In genomic region chr10:77819203-77819602, GRCm38 (mm10) we compare ENCODE assay signal across 32 mouse cellular contexts. TPM values are rescaled to one million over a fixed set of nuclear protein-coding genes. Genes with fewer than 3 reads are reported as not detected.
"Had no signal": no experiment of that assay in that cellular context is flagged by ENCODE, and none has a peak within 500 bp of the region (broad histone marks: within the 10 kb centered on the region; RNA-seq: fewer than 3 reads in every experiment).

No protein-coding gene starts in this region.

- H3K27ac ChIP-seq: layer of hippocampus, adult 2 months; left cerebral cortex, adult 2 months; liver, embryonic 13.5 days; neural tube, embryonic 12.5 days had no signal

- DNase-seq: kidney, adult 18-20 months; kidney, adult 9 months; kidney, postnatal 25 days; layer of hippocampus, postnatal 36 days; liver, embryonic 13.5 days; lung, adult 2 months; lung, postnatal 14 days; lung, postnatal 4 days; thymus, postnatal 25 days had no signal

- H3K36me3 ChIP-seq: liver, embryonic 13.5 days; neural tube, embryonic 12.5 days had no signal

- H3K27me3 ChIP-seq: liver, embryonic 13.5 days; neural tube, embryonic 12.5 days had no signal

- H3K9ac ChIP-seq: liver, embryonic 13.5 days; neural tube, embryonic 12.5 days had no signal

- H3K9me3 ChIP-seq: liver, embryonic 13.5 days; neural tube, embryonic 12.5 days had no signal

- H3K4me1 ChIP-seq: liver, embryonic 13.5 days; neural tube, embryonic 12.5 days had no signal

- ATAC-seq: inflammation-experienced regulatory T-cells, adult 6 months; intestine, embryonic 16.5 days had no signal

- H3K4me2 ChIP-seq: liver, embryonic 13.5 days; neural tube, embryonic 12.5 days had no signal

- H3K4me3 ChIP-seq: layer of hippocampus, adult 2 months; left cerebral cortex, adult 2 months; liver, embryonic 13.5 days; neural tube, embryonic 12.5 days had no signal

RNA-seq across cellular contexts. Expression of gene Gm2696, which starts 4.7 kb away (rescaled TPM):
- total RNA-seq: layer of hippocampus, adult 2 months; layer of hippocampus, postnatal 10 days; layer of hippocampus, postnatal 36 days; left cerebral cortex, adult 2 months; left cerebral cortex, postnatal 10 days; left cerebral cortex, postnatal 36 days; liver, adult 2 months; megakaryocyte progenitor cell, adult 5-6 weeks; megakaryocyte-erythroid progenitor cell, adult 5-6 weeks; neutrophil, adult 5-6 weeks had no signal
- polyA plus RNA-seq: inflammation-experienced regulatory T-cells, adult 6 months; intestine, embryonic 16.5 days; kidney, embryonic 16.5 days; large intestine, adult 2 months; limb, embryonic 11.5 days; liver, adult 2 months; liver, embryonic 13.5 days; liver, embryonic 16.5 days; lung, adult 2 months; lung, embryonic 16.5 days; neural tube, embryonic 12.5 days; small intestine, adult 2 months; spleen, adult 2 months; stomach, embryonic 16.5 days; testis, adult 2 months; thymus, postnatal 0 days had no signal

RNA-seq across cellular contexts. Expression of gene Gm9507, which starts 7.6 kb away (rescaled TPM):
- total RNA-seq: layer of hippocampus, adult 2 months; layer of hippocampus, postnatal 10 days; layer of hippocampus, postnatal 36 days; left cerebral cortex, adult 2 months; left cerebral cortex, postnatal 10 days; left cerebral cortex, postnatal 36 days; liver, adult 2 months; megakaryocyte progenitor cell, adult 5-6 weeks; megakaryocyte-erythroid progenitor cell, adult 5-6 weeks; neutrophil, adult 5-6 weeks had no signal
- polyA plus RNA-seq: inflammation-experienced regulatory T-cells, adult 6 months; intestine, embryonic 16.5 days; kidney, embryonic 16.5 days; large intestine, adult 2 months; limb, embryonic 11.5 days; limb, embryonic 14.5 days; liver, adult 2 months; liver, embryonic 13.5 days; liver, embryonic 16.5 days; lung, adult 2 months; lung, embryonic 16.5 days; neural tube, embryonic 12.5 days; small intestine, adult 2 months; spleen, adult 2 months; stomach, embryonic 16.5 days; testis, adult 2 months; thymus, postnatal 0 days had no signal

RNA-seq across cellular contexts. Expression of gene Krtap10-4, which starts 7.7 kb away (rescaled TPM):
- total RNA-seq: layer of hippocampus, adult 2 months; layer of hippocampus, postnatal 10 days; layer of hippocampus, postnatal 36 days; left cerebral cortex, adult 2 months; left cerebral cortex, postnatal 10 days; left cerebral cortex, postnatal 36 days; liver, adult 2 months; megakaryocyte progenitor cell, adult 5-6 weeks; megakaryocyte-erythroid progenitor cell, adult 5-6 weeks; neutrophil, adult 5-6 weeks had no signal
- polyA plus RNA-seq: inflammation-experienced regulatory T-cells, adult 6 months; intestine, embryonic 16.5 days; kidney, embryonic 16.5 days; large intestine, adult 2 months; limb, embryonic 11.5 days; limb, embryonic 14.5 days; liver, adult 2 months; liver, embryonic 13.5 days; liver, embryonic 16.5 days; lung, adult 2 months; lung, embryonic 16.5 days; neural tube, embryonic 12.5 days; small intestine, adult 2 months; spleen, adult 2 months; stomach, embryonic 16.5 days; thymus, postnatal 0 days had no signal

RNA-seq across cellular contexts. Expression of gene Krtap10-10, which starts 16.5 kb away (rescaled TPM):
- total RNA-seq: layer of hippocampus, adult 2 months; layer of hippocampus, postnatal 10 days; layer of hippocampus, postnatal 36 days; left cerebral cortex, adult 2 months; left cerebral cortex, postnatal 10 days; left cerebral cortex, postnatal 36 days; liver, adult 2 months; megakaryocyte progenitor cell, adult 5-6 weeks; megakaryocyte-erythroid progenitor cell, adult 5-6 weeks; neutrophil, adult 5-6 weeks had no signal
- polyA plus RNA-seq: inflammation-experienced regulatory T-cells, adult 6 months; intestine, embryonic 16.5 days; kidney, embryonic 16.5 days; large intestine, adult 2 months; limb, embryonic 11.5 days; liver, adult 2 months; liver, embryonic 13.5 days; liver, embryonic 16.5 days; lung, adult 2 months; lung, embryonic 16.5 days; neural tube, embryonic 12.5 days; small intestine, adult 2 months; spleen, adult 2 months; stomach, embryonic 16.5 days; testis, adult 2 months; thymus, postnatal 0 days had no signal

RNA-seq across cellular contexts. Expression of gene Gm19668, which starts 20.3 kb away (rescaled TPM):
- total RNA-seq: layer of hippocampus, adult 2 months; layer of hippocampus, postnatal 10 days; layer of hippocampus, postnatal 36 days; left cerebral cortex, adult 2 months; left cerebral cortex, postnatal 10 days; left cerebral cortex, postnatal 36 days; liver, adult 2 months; megakaryocyte progenitor cell, adult 5-6 weeks; megakaryocyte-erythroid progenitor cell, adult 5-6 weeks; neutrophil, adult 5-6 weeks had no signal
- polyA plus RNA-seq: inflammation-experienced regulatory T-cells, adult 6 months; intestine, embryonic 16.5 days; kidney, embryonic 16.5 days; large intestine, adult 2 months; limb, embryonic 11.5 days; limb, embryonic 14.5 days; liver, adult 2 months; liver, embryonic 13.5 days; liver, embryonic 16.5 days; lung, adult 2 months; lung, embryonic 16.5 days; neural tube, embryonic 12.5 days; small intestine, adult 2 months; spleen, adult 2 months; stomach, embryonic 16.5 days; testis, adult 2 months; thymus, postnatal 0 days had no signal
